Mouse (Mus musculus) thymus, postnatal 0 days (tissue): ENCODE measurements around the gene Iqcc. TPM values are rescaled to one million over a fixed set of nuclear protein-coding genes. Genes with fewer than 3 reads are reported as not detected.

ENCODE experiments used
- DNase-seq: peaks from one replicate; pipeline ENCODE4 v3.0.0-alpha.2; 2015; ENCODE audit warnings: low spot score
- polyA plus RNA-seq: library from polyadenylated mRNA; unstranded; fragments of >200 nt; fragmentation: Nextera tagmentation; extraction: Ambion mirVana; gene quantifications from 2 replicates; pipeline ENCODE4 v1.2.1, GENCODE M21; 2015

The Iqcc gene
- polyA plus RNA-seq, 1 experiment from 2014 or later, result 39.5 TPM

GRCm38 (mm10) chr4:129622120-129622802, 3.4 kb upstream of the Iqcc start:
- DNase-seq, result no peak

GRCm38 (mm10) chr4:129621283-129621841, 2.5 kb upstream of the Iqcc start:
- no peak for DNase-seq

- no peak for DNase-seq
Measured at GRCm38 (mm10) chr4:129620419-129621282, 1.8 kb upstream of the Iqcc start.

- no peak for DNase-seq
Measured at GRCm38 (mm10) chr4:129618031-129618430, 868 bp downstream of the Iqcc start.

GRCm38 (mm10) chr4:129617121-129617641, 1.7 kb downstream of the Iqcc start:
- no peak for DNase-seq

- DNase-seq, result no peak
Measured at GRCm38 (mm10) chr4:129616631-129617030, 2.3 kb downstream of the Iqcc start.

GRCm38 (mm10) chr4:129615801-129616290, 3.1 kb downstream of the Iqcc start:
- no peak for DNase-seq

- no peak for DNase-seq
Measured at GRCm38 (mm10) chr4:129614093-129614492, 4.8 kb downstream of the Iqcc start, which contains the start of gene Dcdc2b. Gene Dcdc2b (minus strand): TSS chr4:129614257.

GRCm38 (mm10) chr4:129610472-129610871, 8.4 kb downstream of the Iqcc start:
- DNase-seq, result no peak

- DNase-seq, result peak; percentile 85
Measured at GRCm38 (mm10) chr4:129610026-129610425, 8.9 kb downstream of the Iqcc start.

- DNase-seq, result peak; percentile 53
Measured at GRCm38 (mm10) chr4:129609139-129609631, 9.7 kb downstream of the Iqcc start.

GRCm38 (mm10) chr4:129608426-129609025, 10.4 kb downstream of the Iqcc start:
- DNase-seq, result peak; percentile 87

- peak; percentile 90 for DNase-seq
Measured at GRCm38 (mm10) chr4:129600233-129601158, 18.4 kb downstream of the Iqcc start, which contains the start of the genes Eif3i and Tmem234. Gene Eif3i (minus strand): TSS chr4:129600648. Gene Tmem234 (plus strand): TSS chr4:129600668.

- no peak for DNase-seq
Measured at GRCm38 (mm10) chr4:129588865-129589264, 30.0 kb downstream of the Iqcc start.

GRCm38 (mm10) chr4:129586943-129587342, 32.0 kb downstream of the Iqcc start:
- DNase-seq, result no peak

GRCm38 (mm10) chr4:129585773-129586172, 33.1 kb downstream of the Iqcc start:
- no peak for DNase-seq

GRCm38 (mm10) chr4:129584884-129585608, 33.9 kb downstream of the Iqcc start:
- DNase-seq, result peak; percentile 91

- no peak for DNase-seq
Measured at GRCm38 (mm10) chr4:129584370-129584769, 34.5 kb downstream of the Iqcc start.

GRCm38 (mm10) chr4:129582251-129582650, 36.6 kb downstream of the Iqcc start:
- peak; percentile 22 for DNase-seq
